8 mouse cellular contexts compared by ENCODE assay signal in genomic region chr9:65283301-65283700, GRCm38 (mm10). TPM values are rescaled to one million over a fixed set of nuclear protein-coding genes. Genes with fewer than 3 reads are reported as not detected.
DNase-seq lines count a peak whose midpoint lies in the region; ATAC-seq lines count a peak whose summit lies in the region.

No protein-coding gene starts in this region.

- no peak overlapping the region for H3K4me3 ChIP-seq in liver, embryonic 13.5 days (replicated peaks)
- no peak overlapping the region for H3K4me3 ChIP-seq in liver, embryonic 12.5 days
- no peak overlapping the region for H3K4me3 ChIP-seq in hindbrain, embryonic 14.5 days (replicated peaks; ENCODE audit: low read length)

- no peak overlapping the region for H3K4me2 ChIP-seq in liver, embryonic 13.5 days
- H3K4me2 ChIP-seq in liver, embryonic 12.5 days, result no peak overlapping the region
- H3K4me2 ChIP-seq in hindbrain, embryonic 14.5 days (replicated peaks), result no peak overlapping the region

- ATAC-seq in liver, embryonic 13.5 days (ENCODE audit: low read depth), result no peak
- no peak for ATAC-seq in liver, embryonic 12.5 days
- ATAC-seq in hindbrain, embryonic 14.5 days (ENCODE audit: low FRiP score), result no peak
- 0 out of 2 replicates have a peak, but pooled peaks have one; percentile 52 for ATAC-seq in megakaryocyte-erythroid progenitor cell, adult 5-6 weeks (replicated peaks; ENCODE audit: low FRiP score, low TSS enrichment, poor library complexity, severe bottlenecking)

- DNase-seq in cerebellum, adult 9-10 months, result peak; percentile 65
- DNase-seq in cerebellum, adult 8-10 months, result no peak
- peak; percentile 15 for DNase-seq in liver, embryonic 13.5 days
- DNase-seq in brain, adult 2 months (ENCODE audit: low read depth, low spot score), result peak; percentile 66
- DNase-seq in hindbrain, embryonic 14.5 days (ENCODE audit: low spot score), result peak; percentile 79
- DNase-seq in spleen, postnatal 4 days (ENCODE audit: low spot score in 2 of 2), result no peak

- WGBS in liver, embryonic 13.5 days (ENCODE audit: insufficient replicate concordance), result 0% methylated on average over 3 of the region's 3 CpGs
- WGBS in liver, embryonic 12.5 days (ENCODE audit: insufficient replicate concordance), result 3% methylated on average over 3 of the region's 3 CpGs
- WGBS in hindbrain, embryonic 14.5 days, result 3% methylated on average over 3 of the region's 3 CpGs

- no peak overlapping the region for H3K9ac ChIP-seq in liver, embryonic 13.5 days
- H3K9ac ChIP-seq in liver, embryonic 12.5 days, result no peak overlapping the region
- no peak overlapping the region for H3K9ac ChIP-seq in hindbrain, embryonic 14.5 days

- H3K4me1 ChIP-seq in liver, embryonic 13.5 days (replicated peaks), result no peaks in the 10 kb centered on the region
- no peaks in the 10 kb centered on the region for H3K4me1 ChIP-seq in liver, embryonic 12.5 days
- H3K4me1 ChIP-seq in hindbrain, embryonic 14.5 days (replicated peaks; ENCODE audit: control insufficient read depth, insufficient read depth, low read length), result no peaks in the 10 kb centered on the region

- H3K27me3 ChIP-seq in liver, embryonic 13.5 days, result no peaks in the 10 kb centered on the region
- no peaks in the 10 kb centered on the region; the same call in 1 of the 2 replicates for H3K27me3 ChIP-seq in liver, embryonic 12.5 days (replicated peaks)
- H3K27me3 ChIP-seq in hindbrain, embryonic 14.5 days (ENCODE audit: control insufficient read depth, insufficient read depth, low read length), result no peaks in the 10 kb centered on the region

- no peaks in the 10 kb centered on the region for H3K36me3 ChIP-seq in liver, embryonic 13.5 days
- no peaks in the 10 kb centered on the region for H3K36me3 ChIP-seq in liver, embryonic 12.5 days
- H3K36me3 ChIP-seq in hindbrain, embryonic 14.5 days (replicated peaks; ENCODE audit: control insufficient read depth, insufficient read depth), result no peaks in the 10 kb centered on the region

- H3K9me3 ChIP-seq in liver, embryonic 13.5 days (replicated peaks), result no peaks in the 10 kb centered on the region
- H3K9me3 ChIP-seq in liver, embryonic 12.5 days (replicated peaks), result no peaks in the 10 kb centered on the region
- H3K9me3 ChIP-seq in hindbrain, embryonic 14.5 days (ENCODE audit: control insufficient read depth, low read length), result no peaks in the 10 kb centered on the region

- no peak overlapping the region for H3K27ac ChIP-seq in liver, embryonic 13.5 days
- H3K27ac ChIP-seq in liver, embryonic 12.5 days, result no peak overlapping the region
- no peak overlapping the region for H3K27ac ChIP-seq in hindbrain, embryonic 14.5 days

RNA-seq across cellular contexts. Expression of gene Clpx, which starts 10.8 kb away (rescaled TPM):
- 31.5 and 39.5 TPM in 2 replicates for polyA plus RNA-seq in liver, embryonic 13.5 days (2015; fragmentation: Nextera tagmentation; extraction: Ambion mirVana)
- polyA plus RNA-seq in liver, embryonic 12.5 days (2016; fragmentation: Nextera tagmentation; extraction: Ambion mirVana), result 34.9 and 36.8 TPM in 2 replicates
- 41.5 and 43.7 TPM in 2 replicates for polyA plus RNA-seq in hindbrain, embryonic 14.5 days (2014; fragmentation: Nextera tagmentation; extraction: Ambion mirVana)
- 28.7 and 29.0 TPM in 2 replicates for total RNA-seq in megakaryocyte-erythroid progenitor cell, adult 5-6 weeks (2014; fragmentation: Nextera tagmentation)
- 66.6 and 73.0 TPM in 2 replicates for total RNA-seq in megakaryocyte-erythroid progenitor cell, adult 5-6 weeks (2017)

RNA-seq across cellular contexts. Expression of gene Cilp, which starts 18.3 kb away (rescaled TPM):
- 0.05 and 0.08 TPM in 2 replicates for polyA plus RNA-seq in liver, embryonic 13.5 days (2015; fragmentation: Nextera tagmentation; extraction: Ambion mirVana)
- 0.06 TPM in 1 of 2 replicates, not detected in the other for polyA plus RNA-seq in liver, embryonic 12.5 days (2016; fragmentation: Nextera tagmentation; extraction: Ambion mirVana)
- 0.33 and 0.84 TPM in 2 replicates for polyA plus RNA-seq in hindbrain, embryonic 14.5 days (2014; fragmentation: Nextera tagmentation; extraction: Ambion mirVana)
- total RNA-seq in megakaryocyte-erythroid progenitor cell, adult 5-6 weeks (2014; fragmentation: Nextera tagmentation), result not detected in 2 replicates
- total RNA-seq in megakaryocyte-erythroid progenitor cell, adult 5-6 weeks (2017), result not detected in 2 replicates

Comparison
In these comparisons a context has a peak if more than half of its experiments do, and no peak if none do; other contexts are left out.
1. DNase-seq: peak in cerebellum, adult 9-10 months (single experiment), liver, embryonic 13.5 days (single experiment), brain, adult 2 months (single experiment) and hindbrain, embryonic 14.5 days (single experiment); none in cerebellum, adult 8-10 months (single experiment) and spleen, postnatal 4 days (0 of 2).